Mouse (Mus musculus): ENCODE results near the gene Tctn1.

Tctn1 gene

DNA sequence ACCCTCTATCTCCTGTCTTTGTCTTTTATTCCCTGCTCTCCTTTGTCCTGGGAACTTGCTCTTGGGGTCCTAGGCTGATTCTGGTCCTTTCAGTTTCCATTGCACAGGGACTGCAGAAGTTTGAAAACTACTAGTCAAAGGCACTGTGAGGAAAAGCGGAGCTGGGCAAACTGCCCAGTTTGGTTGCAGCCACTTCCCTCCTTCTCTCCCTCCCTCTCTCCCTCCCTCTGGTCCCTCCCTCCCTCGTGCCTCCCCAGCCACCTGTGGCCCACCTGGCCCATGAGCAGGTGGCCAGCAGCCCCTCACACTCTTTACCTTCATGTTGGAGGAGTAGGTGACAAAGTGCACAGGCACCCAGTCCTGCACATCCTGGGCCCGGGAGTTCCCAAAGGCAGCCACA, 19.1 kb downstream of the Tctn1 start:
- no peak for DNase-seq

DNA sequence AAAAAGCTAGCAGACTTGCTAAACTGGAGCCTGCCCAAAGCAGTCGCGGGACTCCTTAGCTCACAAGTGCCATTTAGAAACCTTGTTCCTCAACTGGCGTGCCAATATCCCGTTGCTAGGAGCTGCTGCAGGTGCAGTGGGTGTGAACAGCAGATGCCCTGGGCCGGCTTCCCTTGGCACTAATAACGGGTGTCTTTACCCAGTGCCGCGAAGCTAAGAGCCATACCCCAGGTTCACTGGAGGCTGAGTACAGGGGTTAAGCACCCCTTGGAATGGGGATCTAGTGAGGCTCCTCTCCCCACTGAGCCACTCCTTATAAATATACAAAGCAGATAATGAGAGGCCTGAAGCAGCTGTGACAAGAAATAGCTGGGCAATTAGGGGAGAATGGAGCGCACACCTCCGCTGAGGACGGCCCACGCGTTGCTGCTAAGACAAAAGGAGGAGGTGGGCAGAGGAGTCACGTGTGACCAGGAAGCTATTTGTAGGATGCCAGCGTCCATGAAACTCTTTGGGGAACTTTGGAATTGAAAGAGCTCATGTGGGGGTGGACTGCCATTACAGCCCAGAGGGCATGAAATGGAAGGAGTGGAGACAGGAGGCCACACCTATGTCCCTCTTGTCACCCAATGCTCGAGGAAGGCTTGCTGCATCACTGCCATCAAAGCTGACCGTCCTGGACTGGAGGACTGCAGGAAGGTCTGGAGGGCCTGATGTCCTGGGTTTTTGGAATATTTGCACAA, 20.3 kb downstream of the Tctn1 start:
- no peak for DNase-seq

DNA sequence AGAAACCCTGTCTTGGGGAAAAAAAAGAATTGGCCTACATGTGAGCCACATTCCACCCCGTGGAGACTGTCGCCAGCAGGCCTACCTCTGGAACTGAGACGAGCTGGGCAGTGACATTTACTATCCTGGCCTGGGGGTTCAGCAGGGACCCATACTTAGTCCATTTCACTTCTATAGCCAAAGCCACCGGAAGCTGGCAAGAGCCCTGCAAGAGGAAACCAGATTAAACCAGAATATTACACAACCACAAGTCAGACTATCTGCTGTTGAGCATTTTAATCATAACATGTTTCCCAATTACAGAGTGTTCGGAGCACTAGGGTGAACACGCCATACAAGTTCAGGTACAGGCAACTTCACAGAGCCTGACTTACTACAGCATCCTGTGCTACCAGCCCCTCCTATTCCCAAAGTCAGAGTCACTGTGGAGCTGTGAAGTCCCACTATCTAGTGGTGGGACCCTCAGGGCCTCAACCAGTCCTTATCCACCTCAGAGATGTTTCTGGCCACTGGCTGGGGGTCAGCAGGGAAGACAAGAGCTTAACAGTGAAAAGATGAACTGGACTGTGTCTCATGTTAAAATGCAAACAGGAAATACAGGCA, 21.6 kb downstream of the Tctn1 start:
- DNase-seq, result no peak

- no peak for DNase-seq
Measured at GRCm38 (mm10) chr5:122240989-122241388, 23.3 kb downstream of the Tctn1 start.

DNA sequence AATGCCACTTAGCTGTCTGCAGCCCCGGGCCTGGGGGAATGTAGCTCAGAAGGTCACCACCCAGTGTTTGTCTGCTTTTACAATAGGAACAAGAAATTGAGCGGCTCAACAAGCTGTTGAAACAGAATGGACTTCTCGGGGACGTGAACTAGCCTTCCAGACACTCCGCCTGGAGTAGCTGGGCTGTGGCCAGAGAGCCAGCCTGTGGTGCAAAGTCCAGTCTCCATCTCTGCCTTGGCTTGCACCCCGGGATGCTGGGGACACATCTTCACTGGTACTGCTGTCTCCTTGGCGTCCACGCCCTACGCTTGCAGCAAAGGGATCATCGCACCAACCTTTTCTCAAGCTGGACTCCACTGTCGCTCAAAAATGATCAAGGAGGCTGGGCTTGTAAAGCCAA, 23.7 kb downstream of the Tctn1 start:
- no peak for DNase-seq

DNA sequence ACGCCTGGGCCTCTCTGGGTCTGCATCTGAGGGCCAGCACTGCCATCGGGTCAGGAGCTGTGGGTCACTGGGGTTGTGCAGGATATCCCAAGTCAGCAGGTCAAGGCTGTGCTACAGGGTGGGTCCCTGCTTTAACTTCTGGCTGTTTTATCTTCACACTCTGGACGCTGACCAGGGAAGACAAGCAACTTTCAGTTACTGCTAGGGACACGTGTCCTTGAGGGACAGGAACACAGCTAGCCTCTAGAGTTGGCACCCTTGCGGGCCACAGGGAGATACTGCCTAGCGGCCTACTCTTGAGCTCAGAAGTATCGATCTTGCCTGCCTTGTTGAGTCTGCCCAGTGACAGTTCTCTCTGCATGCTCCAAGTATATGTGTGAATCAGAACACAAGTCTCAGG, 24.6 kb downstream of the Tctn1 start:
- DNase-seq, result no peak

DNA sequence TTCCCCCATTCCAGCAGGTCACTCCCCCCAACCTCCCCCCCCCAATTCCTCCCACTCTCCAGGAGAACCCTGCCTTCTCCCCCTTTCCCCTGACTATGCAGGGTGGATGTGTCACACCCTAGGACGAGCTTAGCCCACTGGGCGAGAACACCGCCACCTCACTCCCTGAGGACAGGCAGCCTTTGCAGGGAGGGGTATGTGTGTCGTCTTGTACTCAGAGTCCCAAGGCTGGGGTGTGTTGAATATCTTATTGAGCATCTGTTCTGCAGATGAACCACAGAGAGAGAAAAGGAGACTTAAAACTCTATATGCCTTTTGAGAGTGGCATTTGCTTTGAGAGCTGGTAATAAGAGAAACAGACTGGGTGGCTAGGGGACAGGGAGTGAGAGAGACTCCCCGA, 27.1 kb downstream of the Tctn1 start:
- DNase-seq, result no peak

DNA sequence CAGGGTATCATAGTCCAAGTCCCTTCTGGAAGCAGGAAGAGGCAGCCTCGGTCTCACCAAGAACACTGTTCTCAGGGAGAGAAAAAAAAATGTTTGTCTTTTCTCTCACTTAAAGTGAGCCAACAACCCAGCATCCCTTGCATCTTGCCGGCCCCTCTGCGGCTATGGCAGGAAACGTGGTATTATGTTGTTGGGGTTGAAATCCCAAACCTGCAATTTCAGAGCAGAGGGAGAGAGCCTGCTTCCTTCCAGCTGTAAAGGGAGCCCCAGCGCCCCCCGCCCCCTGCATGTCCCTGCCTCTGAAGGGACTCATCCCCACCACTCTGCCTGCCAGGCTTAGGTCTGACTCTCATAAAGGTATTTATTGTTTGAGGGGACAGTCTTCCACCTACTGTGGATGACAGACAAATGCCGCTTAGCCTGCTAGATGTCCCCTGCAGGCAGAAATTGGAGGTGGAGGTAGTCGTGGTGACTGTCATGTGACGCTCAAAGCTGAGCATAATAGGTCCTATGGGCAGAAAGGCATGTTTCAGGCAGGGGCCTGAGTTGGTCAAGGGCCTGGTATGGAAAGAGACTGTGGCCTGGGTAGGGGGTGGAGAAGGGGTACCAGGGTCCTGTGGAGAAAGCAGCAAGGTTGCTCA, 28.9 kb downstream of the Tctn1 start:
- peak in 1 of 2 experiments; percentile 28 for DNase-seq

- DNase-seq, result peak in 1 of 2 experiments; percentile 49
Measured at GRCm38 (mm10) chr5:122234319-122235195, 29.7 kb downstream of the Tctn1 start.

DNA sequence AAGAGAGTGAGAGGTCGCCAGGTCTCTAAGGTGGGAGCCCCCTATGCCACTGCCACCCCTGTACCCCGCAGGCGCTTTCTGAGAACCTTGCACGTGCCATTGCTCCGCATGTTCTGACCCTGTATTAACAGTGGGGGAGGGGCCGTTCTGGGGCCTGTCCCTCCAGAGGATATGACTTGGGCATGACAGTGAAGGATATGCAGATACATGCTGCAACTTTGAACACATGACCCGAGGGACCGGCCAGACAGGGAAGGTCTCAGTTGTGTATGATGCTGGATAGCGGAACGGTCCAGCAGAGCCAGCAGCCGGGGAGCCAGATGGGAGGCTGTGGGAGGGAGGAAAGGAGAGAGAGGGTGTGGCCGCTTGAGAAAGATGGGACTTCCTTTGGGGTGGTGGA, 30.6 kb downstream of the Tctn1 start:
- DNase-seq, result peak; percentile 47 to 65

DNA sequence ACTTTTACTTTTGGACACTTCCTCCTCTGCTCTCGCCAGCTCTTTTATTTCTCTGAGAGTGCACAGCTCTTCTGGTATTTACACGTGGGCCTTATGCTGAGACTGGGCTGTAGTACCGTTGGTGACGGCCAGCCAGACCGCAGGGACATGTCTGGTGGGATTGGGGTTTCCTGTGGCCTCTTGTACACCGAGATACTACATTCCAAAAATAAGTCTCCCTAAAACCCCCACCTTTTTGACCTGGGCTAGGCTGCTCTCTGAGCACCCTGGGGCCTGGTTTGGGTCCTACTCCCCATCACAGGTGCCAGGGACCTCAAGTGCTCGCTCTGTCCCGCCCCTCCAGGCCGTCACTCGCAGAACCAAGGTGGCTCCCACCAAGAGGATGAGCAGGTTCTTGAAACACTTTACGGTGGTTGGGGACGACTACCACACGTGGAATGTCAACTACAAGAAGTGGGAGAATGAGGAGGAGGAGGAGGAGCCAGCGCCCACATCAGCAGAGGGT, 31.1 kb downstream of the Tctn1 start:
- peak in 1 of 2 experiments; percentile 36 for DNase-seq

DNA sequence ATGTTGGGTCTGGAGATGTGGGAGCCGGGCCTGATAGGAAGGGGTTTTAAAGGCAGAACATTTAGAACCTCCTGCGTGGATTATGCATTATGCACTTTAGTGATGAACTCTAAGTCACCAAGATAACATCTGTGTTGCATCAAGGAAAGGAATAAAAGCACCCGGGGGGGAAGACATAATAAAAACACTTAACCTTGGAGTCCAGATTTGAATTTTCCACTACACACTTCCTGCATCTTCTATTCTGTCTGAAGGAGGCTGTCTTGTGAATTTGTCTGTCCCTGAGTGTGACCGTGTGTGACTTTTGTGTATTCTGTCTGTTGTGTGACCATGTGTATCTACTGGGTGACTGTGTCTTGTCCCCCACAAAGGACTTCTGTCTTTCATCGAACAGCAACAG, 32.3 kb downstream of the Tctn1 start:
- DNase-seq, result no peak

- no peak for DNase-seq
Measured at GRCm38 (mm10) chr5:122231431-122231830, 32.8 kb downstream of the Tctn1 start.

GRCm38 (mm10) chr5:122230816-122231215, 33.4 kb downstream of the Tctn1 start:
- no peak for DNase-seq

DNA sequence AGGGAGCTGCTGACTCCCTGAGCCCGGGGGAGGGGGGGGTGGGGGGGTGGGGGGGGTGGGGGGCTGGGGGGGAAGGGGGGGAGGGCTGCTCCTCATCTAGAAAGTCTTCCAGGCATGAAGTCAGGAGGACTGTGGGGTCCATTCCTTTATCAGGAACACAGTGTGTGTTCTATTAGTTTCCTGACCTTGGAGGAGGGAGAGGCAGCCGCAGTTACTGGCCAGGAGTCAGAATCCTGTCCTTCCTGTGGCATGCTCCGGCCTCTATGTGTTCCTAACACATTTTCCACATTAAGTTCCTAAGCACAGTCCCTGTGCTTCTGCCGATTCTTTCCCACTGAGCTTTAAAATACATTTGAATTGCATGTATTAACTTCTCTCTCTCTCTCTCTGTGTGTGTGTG, 35.5 kb downstream of the Tctn1 start:
- DNase-seq, result no peak

DNA sequence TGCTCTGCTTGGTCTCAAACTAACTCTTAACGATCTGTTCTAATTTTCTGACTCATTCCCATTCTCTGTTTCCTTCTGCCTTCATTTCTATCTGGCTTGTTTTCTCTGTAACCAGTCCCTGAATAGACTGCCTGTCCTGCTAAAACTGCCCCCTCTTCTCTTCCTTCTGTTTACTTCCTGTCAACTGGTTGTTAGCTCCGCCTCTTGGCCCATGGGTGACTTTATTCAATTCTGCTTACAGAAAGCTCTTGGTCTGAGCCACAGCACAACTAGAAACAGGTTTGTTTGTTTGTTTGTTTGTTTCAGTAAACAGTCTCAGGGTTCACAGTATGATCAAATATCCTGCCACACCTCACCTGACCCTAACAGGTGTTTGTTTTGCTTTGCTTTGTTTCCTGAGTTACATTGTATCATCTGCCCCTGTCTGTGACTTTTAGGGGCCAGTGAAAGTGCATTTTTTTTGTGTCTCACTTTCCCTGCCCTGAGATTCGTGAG, 35.9 kb downstream of the Tctn1 start:
- no peak for DNase-seq

DNA sequence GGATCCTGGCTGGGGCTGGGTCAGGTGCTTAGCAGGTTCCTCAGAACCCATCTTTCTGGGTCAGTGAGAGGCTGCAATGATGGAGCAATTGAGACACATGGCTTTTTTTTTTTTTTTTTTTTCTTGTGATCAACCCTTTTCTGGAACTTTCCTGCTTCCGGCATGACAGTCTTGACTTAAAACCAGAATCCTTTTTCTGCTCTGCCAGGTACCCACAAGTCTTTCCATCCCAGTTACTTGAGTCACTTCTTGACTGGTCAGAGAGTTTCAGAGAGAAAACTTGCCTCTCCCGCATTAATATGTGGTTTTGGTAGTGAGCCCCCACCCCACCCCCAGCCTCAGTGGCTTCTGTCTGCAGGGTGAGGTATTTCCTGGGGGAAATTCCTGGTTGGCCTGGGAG, 40.0 kb downstream of the Tctn1 start:
- no peak for DNase-seq

DNA sequence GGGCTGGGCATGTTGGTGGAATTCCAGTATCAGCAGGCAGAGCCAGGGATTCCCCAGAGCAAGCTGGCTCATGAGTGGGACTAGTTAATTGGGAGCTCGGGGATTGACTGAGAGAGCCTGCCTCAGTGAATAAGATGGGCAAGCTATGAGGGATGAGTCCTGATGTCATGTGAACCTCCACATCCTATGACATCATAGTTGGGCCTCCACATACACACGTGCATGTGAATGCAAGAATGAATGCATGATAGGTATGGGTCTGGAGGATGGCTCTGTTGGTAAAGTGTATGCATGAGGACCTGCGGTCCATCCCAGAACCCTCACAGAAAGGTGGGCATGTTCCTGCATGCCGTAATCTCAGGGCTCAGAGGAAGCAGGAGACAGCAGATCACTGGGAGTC, 43.2 kb downstream of the Tctn1 start:
- DNase-seq, result no peak

GRCm38 (mm10) chr5:122219655-122220629, 44.3 kb downstream of the Tctn1 start:
- peak; percentile 73 to 91 for DNase-seq

GRCm38 (mm10) chr5:122218928-122219327, 45.3 kb downstream of the Tctn1 start:
- peak in 1 of 2 experiments; percentile 39 for DNase-seq

GRCm38 (mm10) chr5:122218109-122218905, 46.0 kb downstream of the Tctn1 start:
- DNase-seq, result no peak

Data from spleen, adult 18-20 months (tissue).